Mouse (Mus musculus): ENCODE data around the gene Klhl10.

The Klhl10 gene

GRCm38 (mm10) chr11:100408076-100408834, 33.5 kb upstream of the Klhl10 start:
- DNase-seq (ENCODE audit: low spot score in 2 of 2): peak in 1 of 2 experiments; percentile 56

- DNase-seq (ENCODE audit: low spot score in 2 of 2): no peak
These were observed 32.8 kb upstream of the Klhl10 start for GRCm38 (mm10) chr11:100408835-100409462.

- DNase-seq (ENCODE audit: low spot score in 2 of 2): no peak
These were observed 32.0 kb upstream of the Klhl10 start for GRCm38 (mm10) chr11:100409686-100410085.

- no peak for DNase-seq (ENCODE audit: low spot score in 2 of 2)
These were observed 30.0 kb upstream of the Klhl10 start for GRCm38 (mm10) chr11:100411736-100412135.

GRCm38 (mm10) chr11:100413541-100413940, 28.2 kb upstream of the Klhl10 start:
- no peak for DNase-seq (ENCODE audit: low spot score in 2 of 2)

GRCm38 (mm10) chr11:100414021-100414913, 27.4 kb upstream of the Klhl10 start, which contains the start of gene P3h4:
P3h4 (minus strand) TSS chr11:100414836.
- DNase-seq (ENCODE audit: low spot score in 2 of 2): peak in 1 of 2 experiments; percentile 80

GRCm38 (mm10) chr11:100414914-100415822, 26.5 kb upstream of the Klhl10 start, which contains the start of gene Fkbp10:
Fkbp10 (plus strand) TSS chr11:100415697.
- no peak for DNase-seq (ENCODE audit: low spot score in 2 of 2)

GRCm38 (mm10) chr11:100421537-100421936, 20.2 kb upstream of the Klhl10 start:
- DNase-seq (ENCODE audit: low spot score in 2 of 2): no peak

GRCm38 (mm10) chr11:100423836-100424235, 17.9 kb upstream of the Klhl10 start:
- DNase-seq (ENCODE audit: low spot score in 2 of 2): no peak

GRCm38 (mm10) chr11:100425851-100426250, 15.9 kb upstream of the Klhl10 start:
- DNase-seq (ENCODE audit: low spot score in 2 of 2): peak in 1 of 2 experiments; percentile 69

- DNase-seq (ENCODE audit: low spot score in 2 of 2): no peak
These were observed 14.9 kb upstream of the Klhl10 start for GRCm38 (mm10) chr11:100426820-100427219.

- peak in 1 of 2 experiments; percentile 40 for DNase-seq (ENCODE audit: low spot score in 2 of 2)
These were observed 13.0 kb upstream of the Klhl10 start for GRCm38 (mm10) chr11:100428612-100429199.

- no peak for DNase-seq (ENCODE audit: low spot score in 2 of 2)
These were observed 11.7 kb upstream of the Klhl10 start for GRCm38 (mm10) chr11:100430052-100430451.

- DNase-seq (ENCODE audit: low spot score in 2 of 2): no peak
These were observed 9.7 kb upstream of the Klhl10 start for GRCm38 (mm10) chr11:100432002-100432401.

- DNase-seq (ENCODE audit: low spot score in 2 of 2): no peak
These were observed 6.0 kb upstream of the Klhl10 start for GRCm38 (mm10) chr11:100435678-100436246.

GRCm38 (mm10) chr11:100437901-100438300, 3.8 kb upstream of the Klhl10 start:
- no peak for DNase-seq (ENCODE audit: low spot score in 2 of 2)

GRCm38 (mm10) chr11:100440691-100441522, 810 bp upstream of the Klhl10 start:
- peak; percentile 81 to 87 for DNase-seq (ENCODE audit: low spot score in 2 of 2)

GRCm38 (mm10) chr11:100442625-100443024, 908 bp downstream of the Klhl10 start:
- no peak for DNase-seq (ENCODE audit: low spot score in 2 of 2)

GRCm38 (mm10) chr11:100457247-100457646, 15.5 kb downstream of the Klhl10 start:
- no peak for DNase-seq (ENCODE audit: low spot score in 2 of 2)

Data from frontal cortex, postnatal 36 days (tissue).